Mouse (Mus musculus) mouse embryonic stem cell (cell line): Measurements from ENCODE around the gene Jph2.

Experiments used
- in situ Hi-C, 2 experiments: fragments of 300-500 bp; cut with MboI; formaldehyde crosslinking; loops; 1 replicate in 1 of 2; 3 replicates in 1 of 2; pipeline ENCODE4 v1.14.3; 2019 to 2020; ENCODE audit warnings: low sequenced_read_pairs in 2 of 2, low pct_unique_long_range_greater_than_20kb in 1 of 2, mixed read lengths in 1 of 2; ENCODE audit not compliant: unreplicated experiment in 1 of 2

Jph2 gene

GRCm38 (mm10) chr2:163343671-163344070 lies 54.1 kb downstream of the Jph2 start:
- in situ Hi-C loops: loop anchor here (5.0 to 25.0 kb wide), 5 partner anchors 54 to 381 kb away; partner anchors contain the start of genes Jph2 (in 1 of the 2), Sgk2 (in 1 of the 2) and Tox2 (in 1 of the 2)

GRCm38 (mm10) chr2:163340263-163340662 lies 57.5 kb downstream of the Jph2 start:
- in situ Hi-C loops: loop anchor here (5.0 to 25.0 kb wide), 5 partner anchors 57 to 378 kb away; partner anchors contain the start of genes Jph2 (in 1 of the 2), Sgk2 (in 1 of the 2) and Tox2 (in 1 of the 2)

- in situ Hi-C loops: loop anchor here (5.0 to 25.0 kb wide), 6 partner anchors 120 to 370 kb away; partner anchors contain the start of genes Sgk2 (in 1 of the 2) and Tox2 (in 1 of the 2)
These were observed 65.3 kb downstream of the Jph2 start for GRCm38 (mm10) chr2:163332368-163333055.

- in situ Hi-C loops: loop anchor here (5.0 to 25.0 kb wide), 6 partner anchors 119 to 369 kb away; partner anchors contain the start of genes Sgk2 (in 1 of the 2) and Tox2 (in 1 of the 2)
These were observed 66.4 kb downstream of the Jph2 start for GRCm38 (mm10) chr2:163331423-163331822.

GRCm38 (mm10) chr2:163330742-163331141 lies 67.1 kb downstream of the Jph2 start:
- in situ Hi-C loops: loop anchor here (5.0 to 25.0 kb wide), 6 partner anchors 118 to 368 kb away; partner anchors contain the start of genes Sgk2 (in 1 of the 2) and Tox2 (in 1 of the 2)

- in situ Hi-C loops: no loop called here
These were observed 74.6 kb downstream of the Jph2 start for GRCm38 (mm10) chr2:163323163-163323562.

GRCm38 (mm10) chr2:163318777-163319176 lies 79.0 kb downstream of the Jph2 start:
- in situ Hi-C loops: no loop called here

- in situ Hi-C loops: no loop called here
These were observed 80.5 kb downstream of the Jph2 start for GRCm38 (mm10) chr2:163317281-163317680.

GRCm38 (mm10) chr2:163310163-163310688 lies 87.6 kb downstream of the Jph2 start:
- in situ Hi-C loops: no loop called here

GRCm38 (mm10) chr2:163309376-163309775 lies 88.4 kb downstream of the Jph2 start:
- in situ Hi-C loops: no loop called here

- in situ Hi-C loops: no loop called here
These were observed 94.8 kb downstream of the Jph2 start for GRCm38 (mm10) chr2:163303037-163303436.

GRCm38 (mm10) chr2:163301641-163302040 lies 96.2 kb downstream of the Jph2 start:
- in situ Hi-C loops: no loop called here

GRCm38 (mm10) chr2:163300069-163301060 lies 97.4 kb downstream of the Jph2 start:
- in situ Hi-C loops: no loop called here

- in situ Hi-C loops: no loop called here
These were observed 100.7 kb downstream of the Jph2 start for GRCm38 (mm10) chr2:163296999-163297630.

- in situ Hi-C loops: no loop called here
These were observed 108.9 kb downstream of the Jph2 start for GRCm38 (mm10) chr2:163288881-163289379.
